21 mouse cellular contexts compared by ENCODE assay signal in genomic region chr2:110795433-110795832, GRCm38 (mm10).
"Had no signal": no experiment of that assay in that cellular context is flagged by ENCODE, and none has a peak within 500 bp of the region (broad histone marks: within the 10 kb centered on the region; RNA-seq: fewer than 3 reads in every experiment).

No protein-coding gene starts in this region.

- H3K9me3 ChIP-seq: intestine, embryonic 15.5 days; kidney, embryonic 15.5 days; limb, embryonic 10.5 days; limb, embryonic 13.5 days; liver, embryonic 12.5 days; liver, embryonic 15.5 days; neural tube, embryonic 13.5 days had no signal

- DNase-seq: kidney, adult 11 months; kidney, adult 8-10 months; kidney, postnatal 10 days; kidney, postnatal 36 days; liver; lung, adult 18-20 months; lung, postnatal 14 days; midbrain, embryonic 14.5 days; retina, postnatal 1 day; thymus, adult 18-20 months; thymus, postnatal 36 days had no signal

- H3K9ac ChIP-seq: intestine, embryonic 15.5 days; kidney, embryonic 15.5 days; limb, embryonic 13.5 days; liver, embryonic 12.5 days; liver, embryonic 15.5 days; neural tube, embryonic 13.5 days had no signal

- H3K4me3 ChIP-seq: intestine, embryonic 15.5 days; kidney, embryonic 15.5 days; limb, embryonic 10.5 days; limb, embryonic 13.5 days; liver, embryonic 12.5 days; liver, embryonic 15.5 days; megakaryocyte, embryonic 14.5 days; neural tube, embryonic 13.5 days had no signal

- H3K36me3 ChIP-seq: intestine, embryonic 15.5 days; kidney, embryonic 15.5 days; limb, embryonic 10.5 days; limb, embryonic 13.5 days; liver, embryonic 12.5 days; liver, embryonic 15.5 days; neural tube, embryonic 13.5 days had no signal

- H3K27me3 ChIP-seq: intestine, embryonic 15.5 days; kidney, embryonic 15.5 days; limb, embryonic 13.5 days; liver, embryonic 12.5 days; liver, embryonic 15.5 days; megakaryocyte, embryonic 14.5 days; neural tube, embryonic 13.5 days had no signal

- ATAC-seq: intestine, embryonic 15.5 days; liver, embryonic 12.5 days had no signal

- H3K4me2 ChIP-seq: intestine, embryonic 15.5 days; kidney, embryonic 15.5 days; limb, embryonic 13.5 days; liver, embryonic 12.5 days; liver, embryonic 15.5 days; midbrain, embryonic 11.5 days; neural tube, embryonic 13.5 days had no signal

- H3K4me1 ChIP-seq: intestine, embryonic 15.5 days; kidney, embryonic 15.5 days; limb, embryonic 10.5 days; limb, embryonic 13.5 days; liver, embryonic 12.5 days; liver, embryonic 15.5 days; megakaryocyte, embryonic 14.5 days; neural tube, embryonic 13.5 days had no signal

- H3K27ac ChIP-seq: intestine, embryonic 15.5 days; kidney, embryonic 15.5 days; limb, embryonic 10.5 days; limb, embryonic 13.5 days; liver, embryonic 12.5 days; liver, embryonic 15.5 days; macrophage; neural tube, embryonic 13.5 days had no signal
